Mouse (Mus musculus) brain, embryonic 14.5 days (tissue): ENCODE results near the gene Capg.

ENCODE experiments used
- CTCF ChIP-seq: fragments of 200-500 bp; IDR thresholded peaks from 2 replicates; pipeline ENCODE4 v1.5.1; 2012; ENCODE audit warnings: inconsistent platforms, mild to moderate bottlenecking, moderate library complexity, borderline replicate concordance; ENCODE audit not compliant: insufficient read depth, insufficient read length; ENCODE audit errors: extremely low read depth
- POLR2A ChIP-seq: fragments of 200-500 bp; IDR thresholded peaks from 2 replicates; pipeline ENCODE4 v1.6.1; 2012; ENCODE audit warnings: mild to moderate bottlenecking, inconsistent platforms, borderline replicate concordance; ENCODE audit not compliant: poor library complexity, insufficient read depth, insufficient read length, severe bottlenecking; ENCODE audit errors: extremely low read depth

- TF ChIP-seq CTCF (no peak), POLR2A (no peak)
Observed at GRCm38 (mm10) chr6:72600771-72601170, 56.6 kb downstream of the Capg start.
